Mouse (Mus musculus) liver, postnatal 0 days (tissue): ENCODE results near the gene Ppil6. TPM values are rescaled to one million over a fixed set of nuclear protein-coding genes. Genes with fewer than 3 reads are reported as not detected.

Experiments used
- ATAC-seq: fragments of 200-750 bp; cut with Nextera tagmentation; 2 replicates; pipeline ENCODE4 v1.8.0; 2017; ENCODE audit warnings: mild to moderate bottlenecking, moderate library complexity
- DNase-seq: peaks from one replicate; pipeline ENCODE4 v3.0.0-alpha.2; 2016
- H3K27ac ChIP-seq: fragments of 300-500 bp; sonication (generic); 2 replicates; pipeline ENCODE4 v1.5.1; 2014; ENCODE audit warnings: antibody characterized with exemption, moderate library complexity, mild to moderate bottlenecking, low read depth
- H3K27me3 ChIP-seq: fragments of 300-500 bp; sonication (generic); 2 replicates; pipeline ENCODE4 v1.6.1; 2014; ENCODE audit warnings: low read length, control low read depth, mixed read lengths; ENCODE audit not compliant: insufficient read depth
- H3K36me3 ChIP-seq: fragments of 300-500 bp; sonication (generic); replicated peaks from 2 replicates; pipeline ENCODE4 v1.6.1; 2014; ENCODE audit warnings: mild to moderate bottlenecking, control low read depth, low read length, moderate library complexity, mixed read lengths; ENCODE audit not compliant: insufficient read depth
- H3K4me1 ChIP-seq: fragments of 300-500 bp; sonication (generic); 2 replicates; pipeline ENCODE4 v1.6.1; 2014; ENCODE audit warnings: antibody characterized with exemption, mild to moderate bottlenecking, control low read depth; ENCODE audit not compliant: insufficient read depth
- H3K4me2 ChIP-seq: fragments of 300-500 bp; sonication (generic); 2 replicates; pipeline ENCODE4 v1.6.1; 2014; ENCODE audit warnings: low read depth, mild to moderate bottlenecking, low read length, moderate library complexity, mixed read lengths
- H3K4me3 ChIP-seq: fragments of 300-500 bp; sonication (generic); 2 replicates; pipeline ENCODE4 v1.5.1; 2014; ENCODE audit warnings: low read depth, low read length
- H3K9ac ChIP-seq: fragments of 300-500 bp; sonication (generic); replicated peaks from 2 replicates; pipeline ENCODE4 v1.6.1; 2014; ENCODE audit warnings: mild to moderate bottlenecking, moderate library complexity
- H3K9me3 ChIP-seq: fragments of 300-500 bp; sonication (generic); 2 replicates; pipeline ENCODE4 v1.6.1; 2016; ENCODE audit warnings: mild to moderate bottlenecking, control low read depth, low read length, mixed read lengths
- CTCF ChIP-seq: sonication (generic); IDR thresholded peaks from 2 replicates; pipeline ENCODE4 v1.5.1; 2016; ENCODE audit warnings: antibody characterized with exemption, low read depth
- EP300 ChIP-seq: IDR thresholded peaks from 2 replicates; pipeline ENCODE4 v1.6.1; 2016; ENCODE audit warnings: antibody characterized with exemption, low read depth, mild to moderate bottlenecking
- WGBS: fragments of 180-500 bp; shearing (Covaris S2); extraction: QIAGEN DNeasy Blood & Tissue Kit; methylation state at CpG from one replicate; pipeline ENCODE4 v1.1.7; 2014; ENCODE audit not compliant: insufficient replicate concordance; 5-methylcytosine and 5-hydroxymethylcytosine counted together
- polyA plus RNA-seq: library from polyadenylated mRNA; unstranded; fragments of >200 nt; fragmentation: Nextera tagmentation; extraction: Ambion mirVana; gene quantifications from 2 replicates; pipeline ENCODE4 v1.2.1, GENCODE M21; 2015

Gene Ppil6
- polyA plus RNA-seq, 1 experiment from 2014 or later = 0.25 TPM

- 79% methylated on average over 3 of the region's 3 CpGs for WGBS
- ATAC-seq (no peak), DNase-seq (no peak)
- Histone ChIP-seq H3K27ac (no peak overlapping the region), H3K9ac (no peak overlapping the region), H3K4me2 (no peak overlapping the region), H3K4me3 (no peak overlapping the region), H3K27me3 (no peaks in the 10 kb centered on the region), H3K36me3 (peaks cover 18% of the 10 kb centered on the region), H3K4me1 (peaks cover 15% of the 10 kb centered on the region), H3K9me3 (no peaks in the 10 kb centered on the region)
- TF ChIP-seq CTCF (no peak), EP300 (no peak)
Measured at GRCm38 (mm10) chr10:41452791-41453190, 37.4 kb upstream of the Ppil6 start.

- Histone ChIP-seq H3K4me2 (no peak overlapping the region), H3K27ac (no peak overlapping the region), H3K36me3 (peaks cover 30% of the 10 kb centered on the region), H3K9me3 (no peaks in the 10 kb centered on the region), H3K9ac (no peak overlapping the region), H3K27me3 (no peaks in the 10 kb centered on the region), H3K4me1 (no peaks in the 10 kb centered on the region), H3K4me3 (no peak overlapping the region)
- ATAC-seq (no peak), DNase-seq (no peak)
- 83% methylated on average over 4 of the region's 4 CpGs for WGBS
- no peak for TF ChIP-seq EP300
Measured at GRCm38 (mm10) chr10:41459990-41460389, 30.2 kb upstream of the Ppil6 start.

- H3K4me1 ChIP-seq = no peaks in the 10 kb centered on the region
- H3K4me3 ChIP-seq = no peak overlapping the region
- TF ChIP-seq EP300 (no peak), CTCF (no peak)
- no peak overlapping the region for H3K9ac ChIP-seq
- H3K27me3 ChIP-seq = no peaks in the 10 kb centered on the region
- ATAC-seq (no peak), DNase-seq (no peak)
- no peaks in the 10 kb centered on the region for H3K9me3 ChIP-seq
- 34% methylated on average over 2 of the region's 2 CpGs for WGBS
- H3K27ac ChIP-seq = no peak overlapping the region
- no peak overlapping the region for H3K4me2 ChIP-seq
- peaks cover 26% of the 10 kb centered on the region for H3K36me3 ChIP-seq
Measured at GRCm38 (mm10) chr10:41460501-41460900, 29.7 kb upstream of the Ppil6 start.

- Histone ChIP-seq H3K36me3 (peaks cover 26% of the 10 kb centered on the region), H3K4me2 (no peak overlapping the region), H3K9me3 (no peaks in the 10 kb centered on the region), H3K27ac (no peak overlapping the region), H3K27me3 (no peaks in the 10 kb centered on the region), H3K4me3 (no peak overlapping the region), H3K9ac (no peak overlapping the region), H3K4me1 (no peaks in the 10 kb centered on the region)
- ATAC-seq (no peak), DNase-seq (no peak)
- 77% methylated on average over 3 of the region's 3 CpGs for WGBS
- TF ChIP-seq CTCF (no peak), EP300 (no peak)
Measured at GRCm38 (mm10) chr10:41461057-41461722, 29.0 kb upstream of the Ppil6 start.

- DNase-seq (no peak), ATAC-seq (no peak)
- H3K27me3 ChIP-seq = no peaks in the 10 kb centered on the region
- H3K9ac ChIP-seq = no peak overlapping the region
- H3K4me2 ChIP-seq = no peak overlapping the region
- WGBS = 81% methylated on average over 15 of the region's 15 CpGs
- H3K27ac ChIP-seq = no peak overlapping the region
- H3K9me3 ChIP-seq = no peaks in the 10 kb centered on the region
- no peaks in the 10 kb centered on the region for H3K4me1 ChIP-seq
- TF ChIP-seq CTCF (no peak), EP300 (no peak)
- peaks cover 16% of the 10 kb centered on the region for H3K36me3 ChIP-seq
- H3K4me3 ChIP-seq = no peak overlapping the region
Measured at GRCm38 (mm10) chr10:41464401-41464955, 25.8 kb upstream of the Ppil6 start.

- Histone ChIP-seq H3K4me2 (no peak overlapping the region), H3K4me3 (no peak overlapping the region), H3K9ac (no peak overlapping the region), H3K27me3 (no peaks in the 10 kb centered on the region), H3K27ac (no peak overlapping the region), H3K4me1 (no peaks in the 10 kb centered on the region), H3K9me3 (no peaks in the 10 kb centered on the region), H3K36me3 (peaks cover 11% of the 10 kb centered on the region)
- ATAC-seq (no peak), DNase-seq (no peak)
- TF ChIP-seq EP300 (no peak), CTCF (no peak)
- WGBS = 75% methylated on average over 6 of the region's 6 CpGs
Measured at GRCm38 (mm10) chr10:41467325-41467724, 22.9 kb upstream of the Ppil6 start.
